Mouse (Mus musculus) Patski (cell line): ENCODE results near the gene Bmi1. TPM values are rescaled to one million over a fixed set of nuclear protein-coding genes. Genes with fewer than 3 reads are reported as not detected.

ENCODE experiments used
- ATAC-seq: fragments of 100-300 bp; one replicate; pipeline ENCODE4 v1.8.0; 2021
- CTCF ChIA-PET: fragments of 350-600 bp; sonication (Branson Sonifier 250); formaldehyde crosslinking; loops from one replicate; lab custom pipeline; 2022; ENCODE audit warnings: inconsistent platforms; lab: Charles Lee
- POLR2A ChIA-PET: fragments of 350-600 bp; sonication (Branson Sonifier 250); formaldehyde crosslinking; loops from one replicate; lab custom pipeline; 2022; ENCODE audit warnings: antibody characterized with exemption, inconsistent platforms; lab: Charles Lee
- DNase-seq: peaks from one replicate; pipeline ENCODE4 v3.0.0-alpha.2; 2011; ENCODE audit warnings: low read depth, low spot score
- H3K27me3 ChIP-seq: fragments of 371-371 bp; one replicate; pipeline ENCODE4 v1.5.1; 2021
- CTCF ChIP-seq: fragments of 100-300 bp; IDR thresholded peaks from one replicate; pipeline ENCODE4 v1.5.1; 2021
- in situ Hi-C: fragments of 300-500 bp; cut with MboI; formaldehyde crosslinking; loops from 3 replicates; pipeline ENCODE4 v1.11.1; 2018; ENCODE audit warnings: low pct_unique_long_range_greater_than_20kb, mixed read lengths
- polyA plus RNA-seq: library from polyadenylated mRNA; unstranded; gene quantifications from one replicate; pipeline ENCODE4 v1.2.3, GENCODE M21; 2021

Gene Bmi1
- polyA plus RNA-seq: 108 TPM

DNA sequence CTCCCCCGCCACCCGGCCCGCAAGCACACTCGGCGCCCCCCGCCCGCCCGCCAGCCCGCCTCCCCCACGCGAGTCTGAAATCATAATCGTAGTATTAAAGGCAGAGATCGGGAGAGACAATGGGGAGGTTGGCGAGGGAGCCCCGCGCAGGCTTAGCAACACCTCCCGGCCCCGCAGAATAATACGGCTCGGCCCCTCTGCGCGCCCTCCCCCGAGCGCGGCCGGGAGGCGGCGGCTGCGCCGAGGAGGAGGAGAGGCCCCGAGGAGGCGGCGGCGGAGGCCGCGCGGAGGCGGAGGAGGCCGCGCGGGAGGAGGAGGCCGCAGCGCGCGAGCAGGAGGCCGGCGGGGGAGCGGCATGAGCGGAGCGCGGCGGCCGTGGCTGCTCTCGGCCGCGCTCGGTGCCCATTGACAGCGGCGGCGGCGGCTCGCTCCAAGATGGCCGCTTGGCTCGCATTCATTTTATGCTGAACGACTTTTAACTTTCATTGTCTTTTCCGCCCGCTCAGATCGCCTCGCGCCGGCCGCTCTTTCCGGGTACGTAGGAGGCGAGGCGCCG is at the start of gene Bmi1:
Gene Bmi1, plus strand, starts transcription at position 83 of the 556 bp plus-strand sequence.
- no peak for TF ChIP-seq CTCF
- H3K27me3 ChIP-seq: no peaks in the 10 kb centered on the region
- ChIA-PET CTCF (no interaction called here), POLR2A (no interaction called here)
- in situ Hi-C loops: loop anchor here (10.0 kb wide), 3 partner anchors 88 to 622 kb away; partner anchors contain the start of genes 4930426L09Rik, Mllt10 and Pip4k2a
- ATAC-seq (peak; percentile 41), DNase-seq (no peak)

DNA sequence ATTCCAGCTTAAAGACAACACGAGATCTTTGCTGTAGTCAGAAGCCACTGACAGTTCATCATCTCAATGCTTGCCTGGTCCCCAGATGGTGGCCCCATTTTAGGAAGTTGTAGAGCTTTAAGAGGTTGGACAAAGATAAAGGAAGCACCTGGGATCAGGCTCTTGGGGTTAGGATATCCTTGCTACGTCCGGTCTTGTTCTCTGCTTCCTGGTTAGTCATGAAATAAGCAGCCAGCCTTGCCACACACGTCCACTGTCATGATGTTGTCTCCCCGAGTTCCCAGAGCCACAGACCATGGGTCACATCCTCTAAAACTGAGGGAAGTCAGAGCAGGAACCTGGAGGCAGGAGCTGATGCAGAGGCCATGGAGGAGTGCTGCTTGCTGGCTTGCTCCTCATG is 46.3 kb upstream of the Bmi1 start:
- H3K27me3 ChIP-seq: peaks cover 17% of the 10 kb centered on the region
- in situ Hi-C loops: no loop called here
- no peak for ATAC-seq
- POLR2A ChIA-PET: no interaction called here
- CTCF ChIA-PET: no interaction called here
- DNase-seq: no peak
- no peak for TF ChIP-seq CTCF

DNA sequence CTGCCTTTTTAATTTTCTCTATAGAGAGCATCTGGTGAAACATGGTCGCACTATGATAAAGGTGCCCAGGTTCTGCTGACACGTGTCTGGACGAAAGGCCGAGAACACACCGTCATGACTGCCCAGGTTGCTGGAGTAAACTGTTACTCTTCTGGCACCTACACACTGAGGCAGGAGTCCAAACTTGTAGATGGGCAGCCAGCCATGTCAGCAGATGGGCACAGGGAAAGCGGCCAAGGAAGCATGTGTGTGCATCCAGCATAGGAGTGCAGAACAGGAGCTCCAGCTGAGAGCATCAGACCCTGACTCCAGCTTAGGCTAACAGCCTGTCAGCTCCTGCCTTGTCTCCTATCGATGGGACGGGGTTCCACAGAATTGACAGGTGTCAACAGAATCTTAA is 41.8 kb upstream of the Bmi1 start:
- ChIA-PET CTCF (no interaction called here), POLR2A (no interaction called here)
- TF ChIP-seq CTCF: no peak
- no peak for ATAC-seq
- DNase-seq: peak; percentile 15
- peaks cover 11% of the 10 kb centered on the region for H3K27me3 ChIP-seq
- in situ Hi-C loops: no loop called here

- peaks cover 28% of the 10 kb centered on the region for H3K27me3 ChIP-seq
- DNase-seq (no peak), ATAC-seq (no peak)
- ChIA-PET CTCF (interaction anchor here (0.6 kb wide), 1 partner anchor 62 kb away, joined by 3 read pairs; no protein-coding TSS in a partner anchor), POLR2A (no interaction called here)
- TF ChIP-seq CTCF: no peak
- in situ Hi-C loops: no loop called here
Observed at GRCm38 (mm10) chr2:18648563-18648962, 28.3 kb upstream of the Bmi1 start.

DNA sequence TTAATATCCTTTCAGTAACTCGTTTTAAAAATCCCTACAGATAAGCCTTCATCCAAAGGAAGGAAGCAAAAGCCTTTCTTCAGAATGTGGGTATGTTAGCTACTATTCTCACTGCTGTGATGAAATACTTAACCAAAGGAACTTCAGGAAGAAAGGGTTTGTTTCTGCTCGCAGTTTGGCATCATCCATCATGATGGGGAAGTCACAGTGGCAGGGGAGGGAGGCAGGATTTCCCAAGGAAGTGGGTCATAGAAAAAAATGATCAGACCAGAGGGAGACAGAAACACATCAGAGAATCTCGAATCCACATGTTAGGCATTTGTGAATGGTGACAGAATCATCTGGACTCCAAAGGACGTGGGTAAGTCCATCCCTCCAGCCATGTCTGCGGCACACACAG is 22.0 kb upstream of the Bmi1 start:
- ChIA-PET POLR2A (no interaction called here), CTCF (no interaction called here)
- H3K27me3 ChIP-seq: peaks cover 15% of the 10 kb centered on the region
- no peak for TF ChIP-seq CTCF
- in situ Hi-C loops: no loop called here
- no peak for ATAC-seq
- DNase-seq: no peak

- POLR2A ChIA-PET: no interaction called here
- TF ChIP-seq CTCF: no peak
- CTCF ChIA-PET: no interaction called here
- H3K27me3 ChIP-seq: peaks cover 4% of the 10 kb centered on the region
- DNase-seq (no peak), ATAC-seq (no peak)
- in situ Hi-C loops: no loop called here
Observed at GRCm38 (mm10) chr2:18664003-18664402, 12.8 kb upstream of the Bmi1 start.

GRCm38 (mm10) chr2:18671041-18671440 is 5.8 kb upstream of the Bmi1 start:
- ATAC-seq (no peak), DNase-seq (no peak)
- in situ Hi-C loops: loop anchor here (5.0 to 10.0 kb wide), 4 partner anchors 94 to 616 kb away; partner anchors contain the start of genes 4930426L09Rik, Dnajc1, Mllt10 and Pip4k2a
- no peaks in the 10 kb centered on the region for H3K27me3 ChIP-seq
- no peak for TF ChIP-seq CTCF
- ChIA-PET CTCF (interaction anchor here (0.8 to 2.3 kb wide), 2 partner anchors 14 to 94 kb away, joined by 3 to 6 read pairs; no protein-coding TSS in a partner anchor), POLR2A (no interaction called here)

DNA sequence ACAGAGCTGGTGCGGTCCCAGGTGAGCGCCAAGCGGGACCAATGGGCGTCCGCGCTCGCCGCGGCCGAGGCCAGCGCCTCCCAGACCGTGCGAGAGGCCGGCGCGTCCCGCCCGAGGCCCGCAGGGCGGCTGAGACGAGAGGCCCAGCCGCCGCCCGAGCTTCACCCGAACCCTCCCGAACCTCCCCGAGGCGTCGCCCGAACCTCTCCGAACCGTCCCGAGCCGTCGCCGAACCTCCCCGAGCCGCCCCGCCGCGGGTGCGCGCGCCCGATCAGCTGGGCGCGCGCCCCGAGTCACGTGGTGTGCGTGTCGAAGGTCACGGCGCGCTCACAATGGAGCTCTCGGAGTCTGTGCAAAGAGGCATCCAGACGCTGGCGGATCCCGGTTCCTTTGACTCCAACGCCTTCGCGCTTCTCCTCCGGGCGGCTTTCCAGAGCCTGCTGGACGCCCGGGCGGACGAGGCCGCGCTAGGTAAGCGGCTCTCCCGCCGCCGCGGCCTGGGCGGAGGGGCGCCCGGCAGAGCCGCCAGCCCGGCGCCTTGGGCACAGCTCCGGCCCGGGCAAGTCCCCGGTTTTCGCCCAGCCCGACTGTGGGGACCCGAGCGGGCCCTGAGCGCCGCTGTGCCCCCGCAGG is 4.6 kb upstream of the Bmi1 start, which contains the start of gene Commd3:
Gene Commd3, plus strand, starts transcription at position 252 of the 633 bp plus-strand sequence.
- no peaks in the 10 kb centered on the region for H3K27me3 ChIP-seq
- ATAC-seq (peak; percentile 86), DNase-seq (peak; percentile 66)
- POLR2A ChIA-PET: interaction anchor here (0.7 to 1.0 kb wide), 4 partner anchors 30 to 626 kb away, joined by 3 to 4 read pairs (median 3); no protein-coding TSS in a partner anchor
- in situ Hi-C loops: loop anchor here (5.0 to 10.0 kb wide), 4 partner anchors 93 to 617 kb away; partner anchors contain the start of genes 4930426L09Rik, Dnajc1, Mllt10 and Pip4k2a
- TF ChIP-seq CTCF: no peak
- CTCF ChIA-PET: interaction anchor here (0.8 kb wide), 1 partner anchor 619 kb away, joined by 3 read pairs; no protein-coding TSS in a partner anchor

DNA sequence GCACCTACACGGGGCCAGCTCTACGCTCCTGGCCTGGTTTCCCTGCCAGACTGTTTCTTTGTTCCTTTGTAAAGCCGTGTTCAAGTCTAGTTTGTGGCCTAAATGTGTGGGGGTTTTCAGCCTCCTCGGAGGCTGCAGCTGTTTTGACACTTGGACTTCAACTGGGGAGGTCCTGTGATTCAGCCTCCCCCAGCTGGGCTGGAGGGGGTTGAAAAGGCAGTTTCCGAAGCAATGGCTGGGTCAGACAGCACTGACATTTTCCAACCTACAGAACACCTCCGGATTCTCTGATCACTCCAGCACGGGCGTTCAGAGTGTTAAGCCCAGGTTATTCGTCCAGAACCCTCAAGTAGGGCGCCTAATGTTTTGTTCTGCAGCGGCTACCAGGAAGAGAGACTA is 4.1 kb upstream of the Bmi1 start:
- no peak for TF ChIP-seq CTCF
- POLR2A ChIA-PET: interaction anchor here (0.7 to 1.0 kb wide), 5 partner anchors 30 to 629 kb away, joined by 3 to 4 read pairs (median 3); no protein-coding TSS in a partner anchor
- in situ Hi-C loops: loop anchor here (5.0 to 10.0 kb wide), 4 partner anchors 92 to 618 kb away; partner anchors contain the start of genes 4930426L09Rik, Dnajc1, Mllt10 and Pip4k2a
- CTCF ChIA-PET: no interaction called here
- no peak for DNase-seq
- no peaks in the 10 kb centered on the region for H3K27me3 ChIP-seq
- ATAC-seq: peak; percentile 0

- no peak for ATAC-seq
- TF ChIP-seq CTCF: no peak
- DNase-seq: no peak
- CTCF ChIA-PET: no interaction called here
- in situ Hi-C loops: loop anchor here (5.0 to 10.0 kb wide), 4 partner anchors 91 to 619 kb away; partner anchors contain the start of genes 4930426L09Rik, Dnajc1, Mllt10 and Pip4k2a
- no peaks in the 10 kb centered on the region for H3K27me3 ChIP-seq
- POLR2A ChIA-PET: interaction anchor here (0.6 kb wide), 1 partner anchor 11 kb away, joined by 3 read pairs; no protein-coding TSS in a partner anchor
Observed at GRCm38 (mm10) chr2:18673766-18674165, 3.1 kb upstream of the Bmi1 start.
